Mouse (Mus musculus): ENCODE data around the gene Bmper.

Bmper gene

DNA sequence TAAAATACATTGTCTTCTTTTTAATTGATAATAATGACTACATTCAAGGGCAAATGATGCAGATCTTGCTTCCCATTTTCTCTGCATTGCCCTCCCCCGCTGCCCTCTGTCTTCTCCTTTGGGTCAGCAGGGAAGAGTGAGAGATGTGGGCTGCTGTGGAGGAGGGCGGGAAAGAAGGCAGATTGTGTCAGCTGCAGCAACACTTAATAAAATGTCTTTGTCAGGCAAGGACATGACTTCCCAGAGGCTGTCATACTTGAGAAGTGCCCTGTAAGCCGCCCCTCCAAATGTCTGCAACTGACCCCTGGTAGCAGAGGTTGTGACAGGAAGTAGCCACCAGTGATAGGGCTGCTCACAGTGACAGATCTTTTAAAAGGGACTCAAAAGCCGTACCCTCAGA is 83.3 kb downstream of the Bmper start:
- DNase-seq, result no peak

DNA sequence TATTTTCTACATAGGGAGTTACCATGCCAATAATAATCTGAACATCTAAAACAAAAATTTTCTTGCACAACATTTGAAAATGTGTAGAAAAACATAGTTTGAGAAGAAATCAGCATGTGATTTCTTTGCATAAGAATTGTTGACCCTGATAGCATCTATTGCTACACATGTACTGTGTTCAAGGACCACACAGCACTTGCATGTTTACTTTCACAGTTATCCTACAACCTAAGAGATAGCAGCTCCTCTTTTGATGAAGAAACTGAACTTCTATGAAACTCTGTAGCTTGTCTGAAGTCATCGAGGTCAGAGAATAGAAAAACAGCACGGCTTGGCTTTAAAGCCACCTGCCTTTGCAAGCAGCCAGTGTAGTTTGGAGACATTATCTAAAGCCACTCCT is 85.0 kb downstream of the Bmper start:
- no peak for DNase-seq

GRCm38 (mm10) chr9:23310953-23311352 is 88.1 kb downstream of the Bmper start:
- DNase-seq, result no peak

DNA sequence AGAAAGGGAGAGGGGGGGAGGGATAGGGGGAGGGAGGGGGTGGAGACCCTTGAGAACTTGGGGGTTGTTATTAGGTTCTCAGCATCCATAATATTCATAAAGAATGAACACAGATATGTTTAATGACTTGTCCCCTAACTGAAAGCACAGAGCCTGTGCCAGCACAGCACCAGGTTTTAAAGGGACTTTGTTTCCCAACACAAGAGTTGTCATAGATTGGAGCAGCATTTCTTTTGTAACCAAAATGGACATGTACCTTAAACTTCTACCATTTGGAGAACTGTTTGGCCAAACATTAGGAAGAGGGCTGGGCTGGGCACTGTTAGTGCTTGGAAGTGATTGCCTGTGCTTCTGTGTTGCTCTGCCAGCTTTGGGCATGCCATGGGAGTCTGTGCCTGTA is 89.1 kb downstream of the Bmper start:
- no peak for DNase-seq

DNA sequence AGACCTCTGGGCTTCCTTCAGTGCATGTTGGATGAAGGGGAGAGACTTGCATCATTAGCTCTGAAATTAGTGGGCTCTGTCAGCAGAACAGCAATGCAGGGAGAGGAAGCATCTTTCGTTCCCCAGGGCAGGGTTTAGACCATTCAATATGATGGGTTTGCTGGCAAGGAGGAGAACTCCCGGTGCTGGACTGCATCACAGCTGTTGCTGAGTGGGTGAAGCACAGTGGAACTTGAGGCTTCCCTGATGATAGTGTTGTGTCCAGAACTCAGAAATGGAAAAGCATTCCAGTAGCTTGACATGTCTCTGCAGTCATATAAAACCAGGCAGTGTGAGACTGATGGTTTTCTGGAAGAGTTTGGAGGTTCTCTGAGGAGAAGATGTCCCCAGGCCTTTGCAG is 90.0 kb downstream of the Bmper start:
- no peak for DNase-seq

GRCm38 (mm10) chr9:23315631-23316330 is 92.9 kb downstream of the Bmper start:
- DNase-seq, result no peak

DNA sequence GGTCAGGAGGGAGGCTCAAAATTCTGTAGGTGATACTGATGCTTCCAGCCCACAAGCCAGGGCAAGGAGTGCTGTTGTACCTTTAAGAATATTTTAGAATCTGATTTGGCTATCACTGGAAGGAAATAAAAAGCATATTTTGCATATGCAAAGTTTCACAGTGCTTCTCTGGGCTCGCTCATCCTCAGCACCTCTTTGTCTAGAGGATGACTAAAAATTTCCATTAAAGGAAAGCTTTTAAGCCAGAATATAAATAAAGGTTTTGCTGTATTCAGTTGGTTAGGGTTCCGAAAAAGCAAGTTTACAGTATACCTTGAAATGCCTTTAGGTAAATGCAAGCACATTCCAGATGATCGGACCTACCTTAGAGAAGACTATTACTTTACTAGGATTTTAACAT is 105.0 kb downstream of the Bmper start:
- DNase-seq, result no peak

GRCm38 (mm10) chr9:23333041-23333622 is 110.3 kb downstream of the Bmper start:
- DNase-seq, result no peak

DNA sequence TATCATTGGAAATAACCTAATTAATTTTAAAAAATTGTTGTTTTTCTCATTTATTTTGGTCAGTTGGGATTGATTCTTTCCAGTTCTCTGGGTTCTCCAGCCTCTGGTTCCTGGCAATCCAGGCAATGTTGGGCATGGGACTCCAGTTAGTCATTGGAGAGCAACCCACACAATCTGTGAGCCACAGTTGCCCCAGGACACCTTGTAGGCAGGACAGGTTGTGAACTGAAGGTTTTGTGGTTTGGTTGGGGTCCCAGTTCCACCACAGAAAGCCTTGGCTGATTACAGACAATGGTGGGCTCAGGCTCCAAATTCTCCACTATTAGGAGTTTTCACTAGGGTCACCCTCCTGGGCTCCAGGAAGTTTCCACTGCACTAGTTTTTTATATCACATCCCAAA is 117.7 kb downstream of the Bmper start:
- DNase-seq, result no peak

DNA sequence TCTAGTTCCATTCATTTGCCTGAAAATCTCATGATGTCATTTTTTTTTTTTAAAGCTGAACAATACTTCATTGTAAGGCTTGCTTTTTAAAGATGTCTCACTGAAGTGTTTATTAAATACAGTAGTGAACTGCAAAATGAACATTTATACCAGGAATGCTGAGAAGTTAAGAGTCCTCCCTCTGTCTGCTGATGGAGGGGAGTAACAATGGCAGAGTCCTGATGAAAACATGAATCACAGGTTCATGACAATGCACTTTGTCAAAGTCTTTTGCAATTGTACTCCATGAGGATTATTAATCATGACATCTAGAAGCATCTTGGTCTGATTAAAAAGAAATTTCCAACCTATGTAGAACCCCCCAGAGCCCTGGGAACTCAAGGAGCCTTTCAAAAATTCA is 118.4 kb downstream of the Bmper start:
- DNase-seq, result no peak

DNA sequence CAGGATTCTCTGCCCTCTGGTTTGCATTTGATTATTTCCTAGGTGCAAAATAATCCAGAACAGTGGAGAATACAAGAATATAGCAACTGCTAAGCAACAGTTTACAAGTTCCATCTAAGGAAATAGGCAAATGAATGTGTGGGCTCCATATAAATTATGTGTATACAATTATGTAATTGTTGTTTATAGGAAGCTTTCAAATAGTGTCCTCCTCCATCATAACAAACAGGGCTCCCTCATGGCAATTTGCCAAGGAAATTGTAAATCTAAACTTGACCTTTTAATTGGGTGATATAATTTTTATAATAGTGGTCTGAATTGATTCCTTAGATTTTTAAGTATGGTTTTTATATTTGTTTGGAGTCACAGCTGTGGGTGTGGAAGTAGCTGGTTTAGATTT is 121.5 kb downstream of the Bmper start:
- DNase-seq, result no peak

- DNase-seq, result no peak
Measured at GRCm38 (mm10) chr9:23345093-23345844, 122.4 kb downstream of the Bmper start.

GRCm38 (mm10) chr9:23349603-23350002 is 126.7 kb downstream of the Bmper start:
- DNase-seq, result no peak

DNA sequence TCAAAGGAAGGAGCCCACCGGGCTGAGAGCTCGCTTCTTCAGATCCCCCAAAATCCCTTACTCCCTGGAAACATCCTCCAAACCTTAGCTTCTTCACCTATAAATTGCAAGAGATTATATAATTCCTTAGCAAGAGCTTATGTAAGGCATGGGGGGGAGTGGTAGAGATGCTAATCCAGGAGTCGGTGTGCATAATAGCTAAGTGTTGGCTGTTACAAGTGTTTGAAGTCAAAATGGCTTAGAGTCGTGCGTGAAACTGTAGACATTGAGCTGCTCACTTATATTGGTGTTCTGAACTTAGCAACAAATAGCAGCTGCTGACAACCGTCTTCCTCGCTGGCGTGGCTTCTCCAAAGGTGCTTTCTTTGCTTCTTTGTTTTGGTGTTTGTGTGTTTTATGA is 128.5 kb downstream of the Bmper start:
- DNase-seq, result no peak

DNA sequence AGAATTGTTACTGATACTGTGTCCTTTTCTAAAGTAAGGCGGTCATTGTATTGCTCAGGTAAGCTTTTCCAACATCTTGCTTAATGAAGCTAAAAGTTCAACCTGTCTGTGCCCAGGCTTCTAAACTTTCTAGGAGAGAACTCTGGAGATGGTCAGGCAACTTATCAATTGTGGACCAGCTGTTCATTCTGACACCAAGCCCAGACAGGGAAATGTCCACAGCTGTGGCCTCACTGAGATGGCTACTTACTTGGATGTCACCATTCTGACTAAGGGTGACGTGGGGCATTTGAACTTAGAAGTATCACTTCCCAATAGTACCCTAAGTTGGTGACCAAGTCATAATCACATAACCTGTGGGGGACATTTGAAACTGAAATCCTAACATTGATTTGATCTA is 129.5 kb downstream of the Bmper start:
- no peak for DNase-seq

DNA sequence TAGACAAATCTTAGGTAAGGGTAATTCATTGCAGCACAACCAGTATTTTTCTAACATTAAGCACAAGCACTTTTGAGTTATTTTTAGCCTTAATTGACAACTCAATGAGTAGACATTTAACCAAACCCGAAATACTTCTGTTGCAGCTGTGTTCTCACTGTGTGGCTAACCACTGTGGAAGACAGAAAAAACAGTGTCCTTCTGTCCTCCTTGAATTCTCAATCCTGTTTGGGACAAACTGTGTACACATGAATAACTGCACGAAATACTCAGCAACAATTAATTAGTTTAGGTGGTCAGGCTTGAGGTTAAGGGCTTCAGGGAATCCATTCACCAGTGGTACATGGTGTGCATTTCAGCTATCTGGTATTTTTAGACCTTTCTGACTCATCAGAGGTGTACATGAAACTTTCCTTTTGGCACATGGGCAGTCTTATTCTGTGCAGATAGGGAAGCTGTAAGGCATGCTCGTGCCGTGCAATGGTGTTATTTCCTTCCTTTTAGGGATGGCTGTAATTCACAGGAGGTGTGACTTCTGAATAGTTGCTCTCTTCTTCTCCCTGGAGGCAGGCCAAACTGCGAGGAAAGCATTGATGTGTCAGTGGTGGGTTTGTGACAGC is 131.4 kb downstream of the Bmper start:
- DNase-seq, result no peak

GRCm38 (mm10) chr9:23358108-23358507 is 135.2 kb downstream of the Bmper start:
- no peak for DNase-seq

DNA sequence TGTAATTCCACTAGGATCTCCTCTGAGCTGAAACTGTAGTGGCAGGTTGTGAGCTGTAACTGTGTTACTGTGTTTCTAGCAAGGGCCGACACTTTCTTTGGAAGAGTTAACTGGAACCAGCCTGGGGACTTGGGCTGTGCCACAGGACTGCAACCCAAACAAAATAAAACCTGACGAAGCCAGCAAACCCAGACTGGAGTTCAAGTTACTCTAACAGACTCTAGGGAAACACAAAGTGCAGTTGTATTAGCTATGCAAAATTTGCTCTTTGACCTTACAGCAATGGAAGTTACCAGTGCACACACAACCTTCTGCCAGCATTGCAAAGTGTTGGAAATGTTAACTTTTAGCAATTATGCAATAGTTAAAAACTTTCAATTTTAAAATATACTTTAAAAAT is 140.3 kb downstream of the Bmper start:
- DNase-seq, result peak in 1 of 2 experiments; percentile 2

DNA sequence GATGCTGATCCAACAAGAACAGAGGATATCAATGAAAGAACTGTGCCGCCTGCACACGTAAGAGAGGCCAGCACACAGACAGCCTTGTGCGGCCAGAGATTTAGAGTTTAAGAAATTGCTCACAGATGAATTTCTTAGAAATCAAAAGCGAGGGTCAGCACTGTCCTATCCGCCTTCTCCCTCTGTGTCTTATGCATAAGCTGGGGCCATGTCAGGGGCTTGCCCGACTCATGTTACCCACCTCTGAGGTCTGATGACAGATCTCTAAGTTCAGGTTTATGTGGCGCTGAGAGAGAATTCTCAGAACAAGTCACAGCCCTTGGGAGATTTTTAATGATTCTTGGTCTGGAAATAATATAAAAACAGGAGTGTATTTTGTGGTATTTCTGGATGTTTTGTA is 140.7 kb downstream of the Bmper start:
- DNase-seq, result no peak

DNA sequence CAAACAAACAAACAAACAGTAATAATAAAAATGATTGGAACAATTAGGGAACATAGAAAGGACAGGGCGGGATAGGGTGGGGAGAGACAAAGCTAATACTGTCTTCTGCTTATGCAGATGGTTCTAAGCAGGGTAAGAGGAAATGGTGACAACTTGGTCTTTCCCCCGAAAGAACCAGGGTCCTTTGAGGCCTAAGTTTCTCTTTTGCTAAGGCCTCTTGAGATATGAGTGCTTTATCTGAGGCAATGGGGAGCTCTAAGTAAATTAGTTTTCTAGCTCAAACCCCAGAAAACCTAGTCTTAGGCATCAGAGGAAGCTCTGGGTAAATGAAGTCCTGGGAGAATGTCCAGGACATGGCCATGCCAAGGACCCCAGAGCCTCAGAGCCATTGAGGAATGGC is 141.2 kb downstream of the Bmper start:
- DNase-seq, result no peak

GRCm38 (mm10) chr9:23368124-23368523 is 145.2 kb downstream of the Bmper start:
- no peak for DNase-seq

GRCm38 (mm10) chr9:23374789-23375460 is 152.0 kb downstream of the Bmper start:
- no peak for DNase-seq

All from kidney, adult 8-10 months (tissue).